Mouse (Mus musculus): ENCODE data around the gene Ncf2. TPM values are rescaled to one million over a fixed set of nuclear protein-coding genes. Genes with fewer than 3 reads are reported as not detected.
"Not testable (repeated sequence)": the region's sequence is repeated elsewhere in the genome, so short reads cannot be mapped to it uniquely, and the experiment has no call there.

Ncf2 gene
- polyA plus RNA-seq (2015; fragmentation: Nextera tagmentation; extraction: Ambion mirVana) = 3.4 and 3.6 TPM in 2 replicates

DNA sequence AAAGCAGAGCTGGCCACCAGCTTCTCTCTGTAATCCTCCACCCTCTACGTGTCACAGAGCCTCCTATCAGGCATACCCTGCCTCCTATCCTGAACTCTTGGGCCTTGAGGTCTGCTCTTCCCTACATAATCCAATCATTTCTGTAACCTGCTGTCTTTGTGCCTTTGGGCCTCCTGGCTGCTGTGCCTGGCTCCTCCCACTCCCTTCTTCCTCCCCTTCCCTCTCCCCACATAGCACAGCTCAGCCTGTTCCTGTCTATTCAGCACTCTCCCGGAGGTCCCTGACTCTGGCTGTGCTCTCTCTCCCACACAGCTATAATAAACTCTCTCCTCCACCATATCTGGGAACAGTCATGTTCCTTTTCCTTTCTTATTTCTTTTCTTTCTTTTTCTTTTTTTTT lies at the start of gene Ncf2:
TSS of gene Ncf2 (plus strand) at position 298 of the 400 bp plus-strand sequence.
- Histone ChIP-seq H3K36me3 (no peaks in the 10 kb centered on the region), H3K27me3 (no peaks in the 10 kb centered on the region), H3K4me2 (no peak within 1 kb of the TSS), H3K4me1 (peaks cover 7% of the 10 kb centered on the region; the same call in 1 of the 2 replicates), H3K9me3 (no peaks in the 10 kb centered on the region), H3K9ac (no peak within 1 kb of the TSS), H3K27ac (no peak within 1 kb of the TSS), H3K4me3 (no peak within 1 kb of the TSS)
- 14% methylated on average over 2 of the region's 2 CpGs for WGBS
- ATAC-seq (ENCODE audit: insufficient number of reproducible peaks, insufficient read depth, low FRiP score, low TSS enrichment, low read depth) = peak; percentile 56; the same call in 1 of the 2 replicates

DNA sequence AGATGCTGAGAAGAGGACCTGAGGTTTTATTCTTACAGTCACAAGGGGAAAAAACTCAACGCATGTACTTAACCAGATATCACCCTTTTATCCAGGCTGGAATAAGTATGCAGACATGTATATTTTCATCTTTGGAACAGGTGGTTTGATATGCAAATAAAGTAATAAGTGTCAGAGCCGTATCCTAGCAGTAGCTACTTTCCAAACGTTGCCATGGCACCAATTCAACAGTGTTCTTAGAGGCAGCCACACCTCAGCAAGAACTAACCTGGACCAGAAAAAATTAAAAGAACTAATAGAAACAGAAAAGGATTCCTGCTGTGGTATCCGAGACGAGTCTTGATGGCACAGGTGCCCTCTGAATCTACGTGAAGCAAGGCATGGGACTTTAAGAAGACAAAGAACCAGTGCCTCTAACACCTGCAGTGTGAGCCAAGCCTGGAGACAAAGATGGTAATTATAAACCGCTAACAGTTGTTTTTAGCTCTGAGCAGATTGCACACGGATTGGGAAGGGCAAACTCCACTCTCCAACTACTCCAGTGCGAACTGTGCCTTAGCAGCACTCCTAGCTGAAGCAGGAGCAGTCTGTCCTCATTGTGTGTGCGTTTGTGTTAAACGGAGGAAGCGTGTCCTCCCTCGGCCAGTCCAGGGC lies 49.6 kb upstream of the Ncf2 start, which contains the start of gene Apobec4:
TSS of gene Apobec4 (plus strand) at position 240 of the 654 bp plus-strand sequence.
- Histone ChIP-seq H3K9ac (no peak within 1 kb of the TSS), H3K27me3 (no peaks in the 10 kb centered on the region), H3K27ac (no peak within 1 kb of the TSS), H3K9me3 (no peaks in the 10 kb centered on the region), H3K4me1 (no peaks in the 10 kb centered on the region), H3K4me2 (no peak within 1 kb of the TSS), H3K36me3 (no peaks in the 10 kb centered on the region), H3K4me3 (no peak within 1 kb of the TSS)
- WGBS = 68% methylated on average over 13 of the region's 13 CpGs
- no peak for ATAC-seq (ENCODE audit: insufficient number of reproducible peaks, insufficient read depth, low FRiP score, low TSS enrichment, low read depth)

DNA sequence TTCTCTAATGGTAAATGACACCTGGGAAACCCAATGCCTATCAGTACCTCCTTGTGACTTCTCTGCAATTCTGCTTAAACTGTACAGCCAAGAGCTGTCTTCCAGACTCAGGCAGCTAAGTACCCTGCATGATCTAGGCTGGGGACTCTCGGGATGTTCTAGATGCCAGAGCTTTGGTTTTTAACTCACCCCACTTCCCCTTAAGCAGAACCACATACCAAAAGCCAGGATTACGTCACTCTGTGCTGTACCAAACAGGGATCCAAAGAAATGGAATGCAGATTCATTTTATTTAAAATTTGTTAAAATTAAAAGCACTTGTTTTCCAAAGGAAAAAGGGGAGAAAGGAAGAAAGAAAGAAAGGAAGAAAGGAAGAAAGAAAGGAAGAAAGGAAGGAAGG lies 38.2 kb upstream of the Ncf2 start:
- no peaks in the 10 kb centered on the region for H3K36me3 ChIP-seq
- ATAC-seq (ENCODE audit: insufficient number of reproducible peaks, insufficient read depth, low FRiP score, low TSS enrichment, low read depth) = no peak
- WGBS = 35% methylated on average over 2 of the region's 2 CpGs

DNA sequence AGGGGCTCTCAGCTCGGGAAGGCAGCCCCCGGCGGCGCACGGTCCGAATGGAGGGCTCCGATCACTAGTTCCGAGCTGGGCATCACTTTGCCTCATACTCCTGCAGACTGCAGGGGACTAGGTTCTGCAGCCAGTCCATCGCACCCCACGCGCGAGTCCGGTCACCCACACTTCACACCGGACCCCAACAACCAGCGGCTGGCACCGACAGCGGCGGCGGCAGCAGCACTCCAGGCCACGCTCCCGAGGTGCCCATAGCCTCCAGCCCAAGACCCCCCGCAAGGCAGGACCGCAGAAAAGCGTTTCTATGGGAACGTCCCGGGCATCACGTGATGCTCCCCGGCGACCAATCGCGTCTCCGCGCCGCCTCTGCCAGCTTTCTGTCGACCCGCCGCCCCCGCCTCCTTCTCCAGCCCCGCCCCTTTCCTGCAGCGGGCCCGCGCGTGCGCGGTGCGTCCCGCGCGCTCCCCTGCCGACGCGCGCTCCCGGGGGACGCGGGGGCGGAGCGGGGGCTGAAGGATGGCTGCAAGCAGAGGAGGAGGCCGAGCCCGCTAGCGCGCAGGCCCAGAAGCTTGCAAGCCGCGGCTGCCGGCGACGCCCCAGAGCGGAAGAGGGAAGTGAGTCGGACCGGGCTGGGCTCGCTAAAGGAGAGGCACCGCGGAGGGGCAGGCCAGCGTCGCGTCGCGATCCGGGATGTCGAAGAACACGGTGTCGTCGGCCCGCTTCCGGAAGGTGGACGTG lies 33.8 kb upstream of the Ncf2 start, which contains the start of the genes Rgl1 and Arpc5:
TSS of gene Rgl1 (minus strand) at position 320 of the 741 bp plus-strand sequence.
TSS of gene Arpc5 (plus strand) at position 511 of the 741 bp plus-strand sequence.
- H3K4me1 ChIP-seq = peaks cover 17% of the 10 kb centered on the region
- H3K27ac ChIP-seq = peak within 1 kb of the TSS; percentile 77
- WGBS = under 1% methylated on average over 86 of the region's 86 CpGs
- peak within 1 kb of the TSS; percentile 93 for H3K9ac ChIP-seq
- peak; percentile 97 for ATAC-seq (ENCODE audit: insufficient number of reproducible peaks, insufficient read depth, low FRiP score, low TSS enrichment, low read depth)
- H3K9me3 ChIP-seq = no peaks in the 10 kb centered on the region
- H3K4me3 ChIP-seq = peak within 1 kb of the TSS; percentile 99
- H3K27me3 ChIP-seq = peaks cover 8% of the 10 kb centered on the region; the same call in 1 of the 2 replicates
- H3K4me2 ChIP-seq = peak within 1 kb of the TSS; percentile 96
- H3K36me3 ChIP-seq = peaks cover 16% of the 10 kb centered on the region

More for the DNA sequence above, 38.2 kb upstream of the Ncf2 start:
- Histone ChIP-seq H3K9me3 (no peaks in the 10 kb centered on the region), H3K4me1 (peaks cover 13% of the 10 kb centered on the region), H3K4me2 (no peak overlapping the region), H3K9ac (no peak overlapping the region), H3K27ac (no peak overlapping the region), H3K27me3 (peaks cover 8% of the 10 kb centered on the region; the same call in 1 of the 2 replicates), H3K4me3 (no peak overlapping the region)

DNA sequence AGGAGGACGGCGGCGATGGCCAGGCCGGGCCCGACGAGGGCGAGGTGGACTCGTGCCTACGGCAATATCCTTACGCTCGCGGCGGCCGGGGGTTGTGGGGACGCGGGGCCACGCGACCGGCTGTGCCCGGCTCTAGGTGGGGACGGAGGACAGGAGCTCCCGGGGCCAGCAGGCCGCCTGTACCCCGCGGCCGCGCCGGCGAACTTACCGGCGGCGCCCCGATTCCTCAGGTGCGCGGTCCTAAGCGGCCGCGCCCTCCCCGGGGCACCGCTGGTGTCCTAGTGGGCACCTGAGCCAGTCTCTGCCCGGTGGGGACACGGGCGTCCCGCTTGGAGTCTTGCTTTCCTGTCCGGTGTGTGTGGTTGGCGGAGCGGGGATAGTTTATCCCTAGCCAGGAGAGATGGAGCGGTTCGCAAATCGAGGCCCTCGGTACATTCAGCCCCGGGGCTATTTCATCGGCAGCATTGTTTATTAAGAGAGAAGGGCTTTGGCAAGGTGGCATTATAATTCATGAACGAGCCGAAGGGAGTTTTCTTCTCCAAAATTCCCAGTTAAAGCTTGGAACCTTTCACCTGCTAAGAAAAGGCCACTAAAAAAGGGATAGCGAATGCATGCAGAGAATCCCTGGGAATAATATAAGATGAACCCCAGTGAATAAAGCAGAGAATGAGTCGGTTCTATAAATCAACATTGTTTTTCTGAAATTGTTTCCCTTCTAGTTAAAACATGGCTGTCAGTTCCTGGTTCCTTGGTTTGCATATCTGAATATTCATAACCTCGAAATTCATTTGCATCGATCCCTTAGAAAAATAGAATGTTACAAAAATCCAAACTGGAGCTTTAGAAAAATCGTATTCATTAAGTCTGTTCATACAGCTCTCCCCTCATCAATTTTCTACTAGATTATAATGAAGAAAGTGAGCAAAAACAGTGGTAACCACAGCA lies 32.9 kb upstream of the Ncf2 start:
- Histone ChIP-seq H3K27me3 (peaks cover 8% of the 10 kb centered on the region; the same call in 1 of the 2 replicates), H3K27ac (peak overlapping the region; percentile 77), H3K4me3 (peak overlapping the region; percentile 99), H3K4me1 (peaks cover 17% of the 10 kb centered on the region), H3K9me3 (no peaks in the 10 kb centered on the region), H3K4me2 (peak overlapping the region; percentile 96), H3K36me3 (peaks cover 23% of the 10 kb centered on the region), H3K9ac (peak overlapping the region; percentile 93)
- peak; percentile 29; the same call in 1 of the 2 replicates for ATAC-seq (ENCODE audit: insufficient number of reproducible peaks, insufficient read depth, low FRiP score, low TSS enrichment, low read depth)
- 1% methylated on average over 60 of the region's 60 CpGs for WGBS

DNA sequence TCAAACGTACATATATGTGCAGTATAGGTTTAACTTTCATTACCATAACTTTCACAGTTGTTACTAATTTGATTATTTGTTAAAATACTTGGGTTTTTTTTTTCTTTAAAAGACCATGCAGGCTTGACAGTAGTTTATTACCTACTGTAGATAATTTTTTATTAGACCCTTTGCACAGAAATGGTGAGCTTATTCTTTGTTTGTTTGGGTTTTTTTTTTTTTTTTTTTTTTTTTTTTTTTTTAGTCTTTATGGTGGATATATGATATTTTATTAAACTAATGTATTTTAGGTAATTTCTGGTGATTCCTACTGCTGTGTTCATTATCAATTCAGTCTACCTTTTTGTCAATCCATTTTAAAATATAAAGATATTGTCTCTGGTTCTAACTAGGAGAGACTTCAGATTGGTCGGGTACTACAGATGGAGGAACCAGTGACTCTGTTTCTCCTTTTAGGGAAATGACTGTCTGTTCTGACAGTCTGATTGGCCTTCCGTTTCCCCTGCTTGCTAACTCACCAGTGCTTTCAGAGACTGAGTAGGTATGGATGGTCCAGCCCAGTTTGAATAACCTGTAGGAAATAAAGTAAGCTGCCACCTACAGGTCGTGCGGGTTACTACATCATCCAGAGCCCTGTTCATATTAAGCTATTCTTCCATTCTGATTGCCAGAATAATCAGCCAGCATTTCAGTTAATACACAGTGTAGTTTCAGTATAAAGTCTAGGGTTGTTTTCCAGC lies 32.1 kb upstream of the Ncf2 start:
- H3K9ac ChIP-seq = no peak overlapping the region
- H3K27ac ChIP-seq = no peak overlapping the region
- ATAC-seq (ENCODE audit: insufficient number of reproducible peaks, insufficient read depth, low FRiP score, low TSS enrichment, low read depth) = no peak
- H3K36me3 ChIP-seq = peaks cover 31% of the 10 kb centered on the region
- no peaks in the 10 kb centered on the region for H3K9me3 ChIP-seq
- H3K27me3 ChIP-seq = peaks cover 8% of the 10 kb centered on the region; the same call in 1 of the 2 replicates
- peak overlapping the region; percentile 99 for H3K4me3 ChIP-seq
- H3K4me2 ChIP-seq = peak overlapping the region; percentile 96
- peaks cover 17% of the 10 kb centered on the region for H3K4me1 ChIP-seq
- WGBS = 8% methylated on average over 5 of the region's 5 CpGs

DNA sequence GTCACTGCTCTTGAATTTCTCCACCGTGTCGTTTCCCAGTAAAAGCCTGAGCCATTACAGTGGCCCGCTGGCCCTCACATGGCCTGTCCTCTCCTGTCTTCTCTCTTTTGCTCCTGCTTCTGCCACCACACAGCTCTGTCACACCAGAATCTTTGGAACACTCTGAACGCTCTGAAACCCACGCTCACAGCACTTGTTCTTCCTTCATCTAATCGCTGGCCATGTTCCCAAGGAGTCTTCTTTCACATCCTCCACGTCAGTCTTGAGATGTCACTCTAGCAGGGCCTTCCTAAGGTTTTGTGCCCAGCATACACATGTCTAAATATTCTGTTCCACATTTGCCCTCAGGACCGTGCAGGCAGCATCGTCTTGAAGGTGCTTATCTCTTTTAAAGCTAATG lies 29.0 kb upstream of the Ncf2 start:
- no peak overlapping the region for H3K9ac ChIP-seq
- H3K4me2 ChIP-seq = no peak overlapping the region
- no peak overlapping the region for H3K27ac ChIP-seq
- no peak for ATAC-seq (ENCODE audit: insufficient number of reproducible peaks, insufficient read depth, low FRiP score, low TSS enrichment, low read depth)
- no peaks in the 10 kb centered on the region for H3K27me3 ChIP-seq
- H3K4me3 ChIP-seq = no peak overlapping the region
- no peaks in the 10 kb centered on the region for H3K9me3 ChIP-seq
- peaks cover 59% of the 10 kb centered on the region for H3K36me3 ChIP-seq
- WGBS = 81% methylated on average over 9 of the region's 9 CpGs
- peaks cover 8% of the 10 kb centered on the region; the same call in 1 of the 2 replicates for H3K4me1 ChIP-seq

DNA sequence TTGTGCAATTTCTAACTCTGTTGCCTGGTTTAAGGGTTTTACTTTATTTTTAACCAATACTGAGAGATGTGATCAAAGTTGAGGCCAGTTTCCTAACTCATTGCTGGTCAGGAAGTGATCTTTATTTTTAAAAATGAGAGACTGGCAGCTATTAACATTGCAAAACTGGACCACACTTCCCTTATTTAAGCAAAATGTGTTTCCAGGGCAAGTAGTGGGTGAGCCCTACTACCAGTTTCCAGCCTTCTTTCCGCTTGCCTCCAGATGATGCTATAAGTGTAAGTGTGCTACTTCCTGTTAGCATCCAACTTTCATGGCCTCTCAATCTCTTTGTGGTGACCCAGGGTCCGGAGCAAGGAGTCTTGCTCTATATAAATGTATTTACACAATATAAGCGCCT lies 25.4 kb upstream of the Ncf2 start:
- H3K4me1 ChIP-seq; H3K4me2 ChIP-seq; ATAC-seq (ENCODE audit: insufficient number of reproducible peaks, insufficient read depth, low FRiP score, low TSS enrichment, low read depth); H3K4me3 ChIP-seq; H3K9ac ChIP-seq; H3K27me3 ChIP-seq; H3K27ac ChIP-seq; H3K9me3 ChIP-seq: not testable (repeated sequence)
- peaks cover 62% of the 10 kb centered on the region for H3K36me3 ChIP-seq
- 93% methylated on average over 3 of the region's 3 CpGs for WGBS

DNA sequence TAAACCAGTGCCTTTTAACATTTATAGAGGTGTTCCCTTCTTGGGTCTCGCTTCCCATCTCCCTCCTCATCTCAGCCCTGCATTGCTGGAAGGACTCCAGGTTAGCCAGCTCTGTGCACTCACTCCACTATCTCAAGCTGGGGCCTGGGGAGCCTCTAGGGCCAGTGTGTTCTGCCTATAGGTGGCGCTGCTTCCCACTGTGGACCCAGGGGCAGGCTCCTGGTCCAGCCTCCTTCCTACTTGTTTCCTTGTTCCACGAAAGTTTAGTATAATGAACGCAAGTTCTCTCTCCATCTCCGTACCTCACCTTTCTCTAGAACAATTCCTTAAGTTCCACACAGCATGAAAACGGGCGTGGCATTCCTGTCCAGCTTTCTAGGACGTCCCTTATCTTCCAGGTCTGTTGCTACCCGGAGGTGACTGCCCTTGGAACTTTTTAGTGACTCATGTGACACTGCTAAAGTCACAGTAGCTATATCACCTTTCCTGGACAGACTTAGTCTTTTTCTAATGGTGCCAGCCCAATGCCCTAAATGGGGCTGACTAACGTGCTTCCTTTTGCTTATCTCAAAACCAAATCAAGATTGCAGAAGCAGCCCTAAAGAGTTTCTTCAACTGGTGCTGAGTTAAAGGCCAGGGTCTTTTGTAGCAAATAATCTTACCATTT lies 20.8 kb upstream of the Ncf2 start:
- Histone ChIP-seq H3K9ac (no peak overlapping the region), H3K27ac (no peak overlapping the region), H3K4me3 (no peak overlapping the region), H3K36me3 (peaks cover 24% of the 10 kb centered on the region), H3K4me1 (no peaks in the 10 kb centered on the region), H3K9me3 (no peaks in the 10 kb centered on the region), H3K4me2 (no peak overlapping the region), H3K27me3 (no peaks in the 10 kb centered on the region)
- no peak for ATAC-seq (ENCODE audit: insufficient number of reproducible peaks, insufficient read depth, low FRiP score, low TSS enrichment, low read depth)
- WGBS = 36% methylated on average over 10 of the region's 10 CpGs

DNA sequence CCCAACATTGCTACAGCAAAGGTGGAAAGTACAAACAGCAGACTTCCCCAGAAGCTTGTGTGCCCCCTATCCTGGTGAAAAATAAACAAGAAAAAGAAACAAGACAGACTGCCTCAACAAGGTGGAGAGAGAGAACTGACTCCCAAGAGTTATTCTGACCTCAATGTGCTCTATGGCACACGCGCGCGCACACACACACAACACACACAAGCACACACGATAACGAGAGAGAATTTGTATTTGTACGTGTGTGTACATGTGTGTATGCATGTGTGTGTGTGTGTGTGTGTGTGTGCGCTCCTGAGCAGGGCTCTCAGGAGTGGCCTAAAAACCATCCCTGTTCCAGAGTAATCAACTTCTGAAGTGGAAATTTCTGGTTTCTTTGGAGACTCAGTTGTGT lies 15.4 kb upstream of the Ncf2 start:
- Histone ChIP-seq H3K4me2 (no peak overlapping the region), H3K9ac (no peak overlapping the region), H3K27me3 (no peaks in the 10 kb centered on the region), H3K27ac (no peak overlapping the region), H3K36me3 (no peaks in the 10 kb centered on the region), H3K9me3 (no peaks in the 10 kb centered on the region), H3K4me3 (no peak overlapping the region), H3K4me1 (no peaks in the 10 kb centered on the region)
- 97% methylated on average over 8 of the region's 8 CpGs for WGBS
- ATAC-seq (ENCODE audit: insufficient number of reproducible peaks, insufficient read depth, low FRiP score, low TSS enrichment, low read depth) = no peak
